Mouse (Mus musculus): ENCODE results near the gene Ttc7. TPM values are rescaled to one million over a fixed set of nuclear protein-coding genes. Genes with fewer than 3 reads are reported as not detected.

The Ttc7 gene
- polyA plus RNA-seq (2017; shearing (Covaris generic)) = 41.0 TPM

DNA sequence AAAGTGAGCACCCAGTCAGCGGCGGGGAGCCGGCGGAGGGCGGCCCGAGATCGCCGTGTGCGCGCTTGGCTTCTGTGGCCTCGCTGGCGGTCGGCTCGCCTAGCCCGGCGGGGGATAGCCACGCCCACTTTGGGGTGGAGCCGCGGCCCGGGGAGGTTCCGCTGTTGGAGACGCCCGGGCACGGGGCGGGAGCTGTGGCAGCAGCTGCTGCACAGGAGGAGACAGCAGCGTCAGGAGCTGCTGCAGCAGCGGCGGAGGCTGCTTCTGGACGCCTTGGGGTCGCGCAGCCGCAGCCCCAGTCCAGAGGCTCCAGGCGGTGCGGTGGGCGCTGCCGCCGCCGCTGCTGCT lies at the start of gene Ttc7:
Ttc7 (plus strand) TSS at position 181 of the 348 bp plus-strand sequence.

DNA sequence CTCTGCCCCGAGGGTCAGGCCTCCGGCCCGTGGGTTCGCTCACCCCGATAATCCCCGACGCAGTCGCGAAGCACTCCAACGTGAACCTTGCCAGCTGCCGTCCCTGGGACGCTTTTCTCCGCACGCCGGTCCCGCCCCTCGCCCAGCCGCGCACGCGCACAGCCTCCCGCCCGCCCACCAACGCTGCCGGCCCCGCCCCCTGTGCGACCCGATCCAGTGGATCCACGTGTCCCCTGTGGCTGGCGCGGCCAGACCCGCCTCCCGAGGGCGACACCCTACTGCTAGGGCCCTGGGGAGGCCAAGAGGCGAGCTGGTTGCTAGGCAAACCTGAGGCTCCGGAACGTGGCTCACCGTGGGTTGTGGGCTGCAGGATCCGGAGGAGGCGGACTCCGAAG lies 16.9 kb upstream of the Ttc7 start, which contains the start of gene Mcfd2:
Mcfd2 (minus strand) TSS at position 144 of the 395 bp plus-strand sequence.

DNA sequence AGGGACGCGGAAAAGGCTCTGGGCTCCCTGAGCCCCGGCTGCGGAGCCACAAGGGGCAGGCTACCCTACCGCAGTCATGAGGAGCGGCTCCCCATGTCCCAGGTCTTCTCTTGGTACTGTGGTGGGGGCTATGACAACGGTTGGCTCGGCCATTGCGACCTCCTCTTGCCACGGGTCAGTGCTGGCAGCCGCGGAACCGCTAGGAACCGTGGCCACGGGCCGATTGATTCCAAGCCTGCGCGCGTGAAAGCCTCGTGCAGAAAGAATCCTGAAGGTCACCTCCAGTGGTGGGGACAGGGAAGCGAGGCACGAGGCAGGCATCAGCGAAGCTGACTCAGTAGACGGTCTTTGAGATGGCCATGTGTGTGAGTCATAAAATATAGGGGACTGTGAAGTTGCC lies 144.8 kb downstream of the Ttc7 start, which contains the start of gene Stpg4:
Stpg4 (minus strand) TSS at position 231 of the 400 bp plus-strand sequence.

Other genes starting within 250 kb of the Ttc7 start
- 6.1 TPM for gene Socs5, start 175.2 kb upstream of the Ttc7 start, polyA plus RNA-seq (2017; shearing (Covaris generic))
- 53.5 TPM for gene Mcfd2, start 17.0 kb upstream of the Ttc7 start, polyA plus RNA-seq (2017; shearing (Covaris generic))
- gene Stpg4, start 144.9 kb downstream of the Ttc7 start, polyA plus RNA-seq (2017; shearing (Covaris generic)) = not detected
- 638 TPM for gene Calm2, start 164.0 kb downstream of the Ttc7 start, polyA plus RNA-seq (2017; shearing (Covaris generic))

Data from inflammation-experienced regulatory T-cells, adult 16 weeks (primary cell).